Mouse (Mus musculus): ENCODE results near the gene Tmem40. TPM values are rescaled to one million over a fixed set of nuclear protein-coding genes. Genes with fewer than 3 reads are reported as not detected.

Tmem40 gene
- polyA plus RNA-seq, 2 experiments = 8.0 to 13.1 TPM

DNA sequence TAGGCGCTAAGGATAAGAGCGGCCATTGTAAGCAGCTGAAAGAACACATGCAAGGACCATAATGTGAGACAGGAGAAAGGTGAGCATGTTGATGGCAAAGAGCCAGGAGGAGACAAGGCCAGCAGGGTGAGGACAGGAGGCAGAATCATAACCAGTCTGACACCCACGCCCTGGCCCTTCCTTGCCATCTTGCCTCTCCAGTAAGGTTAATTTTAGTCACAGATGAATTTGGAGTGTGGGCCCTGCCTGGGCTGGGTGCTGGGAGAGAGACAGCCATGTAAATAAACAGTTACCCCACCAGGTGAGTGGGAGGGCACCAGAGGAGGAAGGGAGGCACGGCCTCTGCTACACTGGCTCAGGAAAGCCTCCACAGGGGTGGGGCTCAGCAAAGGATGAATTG, 81.1 kb downstream of the Tmem40 start:
- no peak for TF ChIP-seq POLR2A (IDR thresholded peaks at IDR 0.05; ENCODE audit: borderline replicate concordance, extremely low read depth, insufficient read depth, insufficient read length)
- Histone ChIP-seq H3K27me3 (ENCODE audit: control insufficient read depth, insufficient read depth, low read length) (no peaks in the 10 kb centered on the region), H3K4me3 (replicated peaks; ENCODE audit: low read length) (no peak overlapping the region), H3K9me3 (ENCODE audit: control insufficient read depth, low read length) (no peaks in the 10 kb centered on the region), H3K4me1 (ENCODE audit: control insufficient read depth, insufficient read depth, low read length) (no peaks in the 10 kb centered on the region), H3K4me2 (replicated peaks; ENCODE audit: low read depth, low read length, severe bottlenecking) (no peak overlapping the region), H3K36me3 (ENCODE audit: control insufficient read depth, insufficient read depth, low read length) (no peaks in the 10 kb centered on the region), H3K9ac (ENCODE audit: low read depth, low read length, severe bottlenecking) (no peak overlapping the region), H3K27ac (replicated peaks; ENCODE audit: low read depth, low read length) (no peak overlapping the region)
- ATAC-seq (ENCODE audit: low FRiP score, low read depth) = no peak
- DNase-seq (ENCODE audit: low spot score) = no peak
- 86% methylated on average over 4 of the region's 4 CpGs for whole genome bisulfite sequencing

Small RNAs within 50 kb of the gene (microRNA-seq; reads per million reads assigned to microRNA genes)
- 0.69 reads per million for gene Mir7660

Other genes with a start within 250 kb of the Tmem40 start
- gene Tsen2, start 217.7 kb downstream of the Tmem40 start, polyA plus RNA-seq (2012; rRNA removed) = 13.3 and 16.3 TPM in 2 replicates
- 26.1 and 27.8 TPM in 2 replicates for gene Tsen2, start 217.7 kb downstream of the Tmem40 start, polyA plus RNA-seq (2014; fragmentation: Nextera tagmentation; extraction: Ambion mirVana)
- gene Mkrn2os, start 169.8 kb downstream of the Tmem40 start, polyA plus RNA-seq (2012; rRNA removed) = 0.05 TPM in 1 of 2 replicates, not detected in the other
- gene Mkrn2os, start 169.8 kb downstream of the Tmem40 start, polyA plus RNA-seq (2014; fragmentation: Nextera tagmentation; extraction: Ambion mirVana) = not detected in 2 replicates
- 28.9 and 40.7 TPM in 2 replicates for gene Mkrn2, start 160.5 kb downstream of the Tmem40 start, polyA plus RNA-seq (2012; rRNA removed)
- gene Mkrn2, start 160.5 kb downstream of the Tmem40 start, polyA plus RNA-seq (2014; fragmentation: Nextera tagmentation; extraction: Ambion mirVana) = 31.0 and 34.1 TPM in 2 replicates
- gene Raf1, start 85.8 kb downstream of the Tmem40 start, polyA plus RNA-seq (2012; rRNA removed) = 176 and 197 TPM in 2 replicates
- 120 and 134 TPM in 2 replicates for gene Raf1, start 85.8 kb downstream of the Tmem40 start, polyA plus RNA-seq (2014; fragmentation: Nextera tagmentation; extraction: Ambion mirVana)
- gene Cand2, start 12.1 kb upstream of the Tmem40 start, polyA plus RNA-seq (2012; rRNA removed) = 57.7 and 78.8 TPM in 2 replicates
- 39.1 and 42.0 TPM in 2 replicates for gene Cand2, start 12.1 kb upstream of the Tmem40 start, polyA plus RNA-seq (2014; fragmentation: Nextera tagmentation; extraction: Ambion mirVana)
- gene Rpl32, start 46.3 kb upstream of the Tmem40 start, polyA plus RNA-seq (2012; rRNA removed) = 2,190 and 2,685 TPM in 2 replicates
- 2,459 and 2,604 TPM in 2 replicates for gene Rpl32, start 46.3 kb upstream of the Tmem40 start, polyA plus RNA-seq (2014; fragmentation: Nextera tagmentation; extraction: Ambion mirVana)
- 0.58 and 0.70 TPM in 2 replicates for gene Efcab12, start 76.0 kb upstream of the Tmem40 start, polyA plus RNA-seq (2012; rRNA removed)
- gene Efcab12, start 76.0 kb upstream of the Tmem40 start, polyA plus RNA-seq (2014; fragmentation: Nextera tagmentation; extraction: Ambion mirVana) = 0.19 and 0.39 TPM in 2 replicates
- 16.3 and 18.8 TPM in 2 replicates for gene Mbd4, start 91.0 kb upstream of the Tmem40 start, polyA plus RNA-seq (2012; rRNA removed)
- gene Mbd4, start 91.0 kb upstream of the Tmem40 start, polyA plus RNA-seq (2014; fragmentation: Nextera tagmentation; extraction: Ambion mirVana) = 13.0 and 16.4 TPM in 2 replicates
- 21.2 and 23.9 TPM in 2 replicates for gene Ift122, start 91.1 kb upstream of the Tmem40 start, polyA plus RNA-seq (2012; rRNA removed)
- 17.9 and 18.9 TPM in 2 replicates for gene Ift122, start 91.1 kb upstream of the Tmem40 start, polyA plus RNA-seq (2014; fragmentation: Nextera tagmentation; extraction: Ambion mirVana)
- 0.67 and 1.1 TPM in 2 replicates for gene Rho, start 169.3 kb upstream of the Tmem40 start, polyA plus RNA-seq (2012; rRNA removed)
- gene Rho, start 169.3 kb upstream of the Tmem40 start, polyA plus RNA-seq (2014; fragmentation: Nextera tagmentation; extraction: Ambion mirVana) = 0.22 TPM in 1 of 2 replicates, not detected in the other
- not detected in 2 replicates for gene H1foo, start 182.5 kb upstream of the Tmem40 start, polyA plus RNA-seq (2012; rRNA removed)
- not detected in 2 replicates for gene H1foo, start 182.5 kb upstream of the Tmem40 start, polyA plus RNA-seq (2014; fragmentation: Nextera tagmentation; extraction: Ambion mirVana)
- gene Plxnd1, start 232.6 kb upstream of the Tmem40 start, polyA plus RNA-seq (2012; rRNA removed) = 61.9 and 74.1 TPM in 2 replicates
- 39.1 and 50.4 TPM in 2 replicates for gene Plxnd1, start 232.6 kb upstream of the Tmem40 start, polyA plus RNA-seq (2014; fragmentation: Nextera tagmentation; extraction: Ambion mirVana)

All from limb, embryonic 14.5 days (tissue).